Mouse (Mus musculus) lung, embryonic 14.5 days (tissue): ENCODE measurements around the gene Ddx6. TPM values are rescaled to one million over a fixed set of nuclear protein-coding genes. Genes with fewer than 3 reads are reported as not detected.

Experiments
- ATAC-seq: fragments of 200-750 bp; cut with Nextera tagmentation; 2 replicates; pipeline ENCODE4 v1.8.0; 2017; ENCODE audit warnings: mild to moderate bottlenecking, moderate TSS enrichment, moderate library complexity; ENCODE audit not compliant: insufficient read depth
- DNase-seq: peaks from one replicate; pipeline ENCODE4 v3.0.0-alpha.2; 2015
- H3K27ac ChIP-seq: fragments of 300-500 bp; sonication (generic); 2 replicates; pipeline ENCODE4 v1.5.1; 2014; ENCODE audit warnings: low read depth, mild to moderate bottlenecking, moderate library complexity
- H3K27me3 ChIP-seq: fragments of 300-500 bp; sonication (generic); 2 replicates; pipeline ENCODE4 v1.6.1; 2014; ENCODE audit warnings: low read length, control low read depth; ENCODE audit not compliant: insufficient read depth
- H3K36me3 ChIP-seq: fragments of 300-500 bp; sonication (generic); 2 replicates; pipeline ENCODE4 v1.6.1; 2014; ENCODE audit warnings: control low read depth; ENCODE audit not compliant: insufficient read depth
- H3K4me1 ChIP-seq: fragments of 300-500 bp; sonication (generic); 2 replicates; pipeline ENCODE4 v1.6.1; 2014; ENCODE audit warnings: antibody characterized with exemption, control low read depth; ENCODE audit not compliant: insufficient read depth
- H3K4me2 ChIP-seq: fragments of 300-500 bp; sonication (generic); 2 replicates; pipeline ENCODE4 v1.6.1; 2014; ENCODE audit warnings: mild to moderate bottlenecking
- H3K4me3 ChIP-seq: fragments of 300-500 bp; sonication (generic); 2 replicates; pipeline ENCODE4 v1.5.1; 2014; ENCODE audit warnings: low read depth, low read length
- H3K9ac ChIP-seq: fragments of 300-500 bp; sonication (generic); 2 replicates; pipeline ENCODE4 v1.6.1; 2014
- H3K9me3 ChIP-seq: fragments of 300-500 bp; sonication (generic); 2 replicates; pipeline ENCODE4 v1.6.1; 2016; ENCODE audit warnings: low read depth, low read length, control low read depth
- CTCF ChIP-seq: IDR thresholded peaks from 2 replicates; pipeline ENCODE4 v1.5.1; 2016; ENCODE audit warnings: antibody characterized with exemption, low read depth
- WGBS: fragments of 180-500 bp; shearing (Covaris S2); extraction: QIAGEN DNeasy Blood & Tissue Kit; methylation state at CpG from one replicate; pipeline ENCODE4 v1.1.7; 2014; 5-methylcytosine and 5-hydroxymethylcytosine counted together
- polyA plus RNA-seq: library from polyadenylated mRNA; unstranded; fragments of >200 nt; fragmentation: Nextera tagmentation; extraction: Ambion mirVana; gene quantifications from 2 replicates; pipeline ENCODE4 v1.2.1, GENCODE M21; 2014

Ddx6 gene
- polyA plus RNA-seq: 21.6 and 23.0 TPM in 2 replicates

DNA sequence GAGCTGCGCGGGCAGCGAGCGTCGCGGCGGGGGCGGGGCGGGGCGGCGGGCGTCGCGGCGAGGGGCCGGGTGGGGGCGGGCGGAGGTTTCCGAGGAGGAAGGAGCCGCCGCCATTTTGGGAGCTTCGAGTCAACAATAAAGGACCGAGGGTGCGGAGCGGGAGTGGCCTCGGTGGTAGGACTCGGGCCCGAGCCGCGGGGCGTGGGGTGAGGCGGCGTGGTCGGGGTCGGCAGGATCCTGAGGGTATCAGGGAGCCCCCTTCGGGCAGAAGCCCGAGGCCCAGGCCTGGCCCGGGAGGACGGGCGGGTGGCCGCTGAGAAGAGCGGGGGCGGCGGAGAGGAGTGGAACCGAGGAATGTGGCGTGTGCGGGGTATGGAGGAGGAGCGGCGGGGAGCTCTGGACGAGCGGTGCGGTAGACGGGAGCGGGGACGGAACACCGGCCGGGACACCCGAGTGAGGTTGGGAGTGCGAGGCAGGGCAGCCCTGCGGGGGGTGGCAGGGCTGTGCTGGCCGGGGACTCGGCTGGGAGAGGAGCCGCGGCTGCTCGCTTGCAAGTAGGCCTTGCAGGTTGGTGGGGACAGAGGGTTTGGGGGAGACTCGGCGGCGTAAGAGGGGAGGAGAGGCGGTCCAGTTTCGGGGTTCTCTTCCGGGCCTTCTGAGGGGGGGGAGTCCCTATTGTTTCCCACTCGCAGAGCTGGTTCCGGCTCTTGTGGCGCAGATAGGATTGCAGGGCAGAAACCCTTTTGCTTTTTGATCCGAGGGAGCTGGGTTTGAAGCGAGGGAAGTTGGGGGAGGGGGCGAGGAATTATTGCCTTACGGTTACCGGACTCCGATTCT is at the start of gene Ddx6:
Ddx6 (plus strand) TSS at position 114 of the 837 bp plus-strand sequence.
- H3K4me1 ChIP-seq: peaks cover 4% of the 10 kb centered on the region; the same call in 1 of the 2 replicates
- peak within 1 kb of the TSS; percentile 100 for H3K9ac ChIP-seq
- H3K27me3 ChIP-seq: no peaks in the 10 kb centered on the region
- peak within 1 kb of the TSS; percentile 99 for H3K27ac ChIP-seq
- WGBS: under 1% methylated on average over 65 of the region's 80 CpGs
- peaks cover 31% of the 10 kb centered on the region for H3K36me3 ChIP-seq
- ATAC-seq: peak; percentile 68
- no peak for TF ChIP-seq CTCF
- H3K9me3 ChIP-seq: no peaks in the 10 kb centered on the region
- peak within 1 kb of the TSS; percentile 99 for H3K4me3 ChIP-seq
- DNase-seq: peak; percentile 81
- H3K4me2 ChIP-seq: peak within 1 kb of the TSS; percentile 80

- Histone ChIP-seq H3K9me3 (no peaks in the 10 kb centered on the region), H3K27ac (no peak within 1 kb of the TSS), H3K9ac (no peak within 1 kb of the TSS), H3K36me3 (no peaks in the 10 kb centered on the region), H3K4me2 (no peak within 1 kb of the TSS), H3K4me3 (no peak within 1 kb of the TSS), H3K4me1 (no peaks in the 10 kb centered on the region), H3K27me3 (no peaks in the 10 kb centered on the region)
- WGBS: 58% methylated on average over 4 of the region's 4 CpGs
- ATAC-seq (no peak), DNase-seq (no peak)
- no peak for TF ChIP-seq CTCF
Observed at GRCm38 (mm10) chr9:44561597-44561996, 43.1 kb upstream of the Ddx6 start, which contains the start of gene Cxcr5. TSS of gene Cxcr5 (minus strand) at chr9:44561877.

DNA sequence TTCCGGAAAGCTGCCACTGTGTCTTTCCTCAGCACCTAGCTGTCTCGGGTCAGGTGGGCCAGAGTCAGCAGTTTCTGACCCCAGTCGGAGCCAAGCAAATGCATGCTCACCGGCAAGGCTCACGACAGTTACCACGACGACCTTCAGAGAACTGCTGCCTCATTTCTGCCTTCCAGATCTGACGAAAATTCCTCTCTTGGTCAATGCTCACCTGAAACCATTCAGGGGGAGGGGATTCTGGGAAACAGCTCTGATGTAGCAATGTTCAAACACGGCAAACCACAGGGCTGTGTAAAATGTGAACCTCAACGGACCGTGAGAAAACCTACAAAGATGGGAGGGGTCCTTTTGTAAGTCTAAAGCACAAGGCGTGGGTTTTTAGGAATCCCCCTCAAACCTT is 41.8 kb upstream of the Ddx6 start:
- no peak overlapping the region for H3K9ac ChIP-seq
- WGBS: 40% methylated on average over 12 of the region's 12 CpGs
- no peaks in the 10 kb centered on the region for H3K27me3 ChIP-seq
- ATAC-seq (no peak), DNase-seq (no peak)
- H3K9me3 ChIP-seq: no peaks in the 10 kb centered on the region
- H3K4me1 ChIP-seq: no peaks in the 10 kb centered on the region
- no peaks in the 10 kb centered on the region for H3K36me3 ChIP-seq
- no peak for TF ChIP-seq CTCF
- H3K4me3 ChIP-seq: no peak overlapping the region
- H3K4me2 ChIP-seq: no peak overlapping the region
- no peak overlapping the region for H3K27ac ChIP-seq

DNA sequence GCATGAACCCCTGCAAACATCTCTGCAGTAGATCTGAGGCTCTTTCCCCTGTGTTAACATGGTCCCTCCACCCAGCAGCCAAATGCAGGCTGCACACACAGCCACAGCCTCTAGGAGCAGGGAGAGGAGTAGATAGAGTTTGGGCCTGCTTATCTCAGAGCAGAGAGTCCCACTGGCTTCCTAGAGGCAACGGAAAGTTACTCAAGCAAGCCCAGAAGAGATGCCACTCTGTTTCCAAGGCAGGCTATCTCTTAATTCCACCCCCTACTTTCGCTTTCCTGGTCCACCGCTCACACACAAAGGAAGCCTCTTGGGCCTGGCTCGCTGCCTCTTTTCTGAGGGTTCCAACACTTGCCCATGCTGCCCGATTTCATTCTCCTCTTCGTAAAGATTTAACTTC is 39.3 kb upstream of the Ddx6 start:
- 81% methylated on average over 6 of the region's 6 CpGs for WGBS
- no peaks in the 10 kb centered on the region for H3K4me1 ChIP-seq
- H3K4me2 ChIP-seq: no peak overlapping the region
- H3K4me3 ChIP-seq: no peak overlapping the region
- no peaks in the 10 kb centered on the region for H3K36me3 ChIP-seq
- H3K27ac ChIP-seq: no peak overlapping the region
- DNase-seq (no peak), ATAC-seq (no peak)
- no peaks in the 10 kb centered on the region for H3K9me3 ChIP-seq
- no peaks in the 10 kb centered on the region for H3K27me3 ChIP-seq
- no peak for TF ChIP-seq CTCF
- H3K9ac ChIP-seq: no peak overlapping the region

DNA sequence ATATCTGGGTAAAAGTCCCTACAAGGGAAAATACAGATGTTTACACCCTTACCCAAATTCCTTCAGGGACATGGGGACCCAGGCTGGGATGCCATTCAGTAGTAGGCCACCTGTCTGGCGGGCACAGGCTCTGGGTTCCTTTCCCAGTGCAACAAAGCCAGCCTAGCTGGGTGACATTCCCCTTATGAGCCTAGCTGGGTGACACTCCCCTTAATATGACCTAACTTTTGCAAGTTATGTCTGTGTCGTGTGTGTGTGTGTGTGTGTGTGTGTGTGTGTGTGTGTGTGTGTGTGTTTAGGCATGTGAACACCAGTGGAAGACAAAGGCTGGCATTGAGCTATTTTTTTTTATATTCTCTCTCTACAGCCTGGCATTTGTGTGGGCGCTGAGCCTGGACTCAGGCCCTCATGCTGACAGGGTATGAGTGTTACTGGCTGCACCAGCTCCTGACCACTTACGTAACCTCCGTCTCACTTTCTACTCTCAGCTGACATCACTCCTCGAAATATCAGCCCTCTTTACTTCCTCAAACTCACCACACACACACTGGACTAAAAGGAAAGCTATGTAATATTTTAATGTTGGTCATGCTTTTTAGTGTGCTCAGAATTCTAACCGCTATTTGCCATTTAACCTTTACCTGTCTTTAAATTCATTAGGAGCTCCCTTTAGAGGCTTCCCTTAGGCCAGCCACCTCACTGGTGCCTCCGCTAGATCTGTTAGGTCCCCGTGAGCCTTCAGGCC is 37.2 kb upstream of the Ddx6 start:
- Histone ChIP-seq H3K9ac (no peak overlapping the region; the same call in 1 of the 2 replicates), H3K27me3 (no peaks in the 10 kb centered on the region), H3K27ac (0 out of 2 replicates have a peak overlapping the region, but pooled peaks have one; percentile 5), H3K4me3 (no peak overlapping the region), H3K9me3 (no peaks in the 10 kb centered on the region), H3K4me2 (no peak overlapping the region), H3K36me3 (no peaks in the 10 kb centered on the region), H3K4me1 (no peaks in the 10 kb centered on the region)
- 61% methylated on average over 9 of the region's 9 CpGs for WGBS
- TF ChIP-seq CTCF: no peak
- ATAC-seq: no peak
- DNase-seq: peak; percentile 15

DNA sequence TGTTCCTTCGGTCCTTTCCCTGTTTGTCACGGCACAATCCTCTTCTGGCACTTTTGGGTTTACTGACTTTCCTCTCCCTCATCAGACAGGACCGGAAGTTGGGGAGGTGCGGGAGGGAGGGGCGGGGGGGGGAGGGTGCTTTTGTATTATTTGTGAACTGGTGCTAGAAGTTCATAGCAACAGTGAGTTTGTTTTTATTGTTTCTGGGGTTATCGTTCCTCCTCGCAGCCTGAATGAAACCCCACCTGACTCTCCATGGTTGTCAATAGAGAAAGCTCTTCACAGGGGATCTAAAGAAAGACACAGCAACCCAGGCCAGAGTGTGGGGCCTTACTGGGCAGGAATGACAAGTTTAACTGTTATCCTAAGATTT is 36.6 kb upstream of the Ddx6 start:
- no peak overlapping the region; the same call in 1 of the 2 replicates for H3K9ac ChIP-seq
- WGBS: 42% methylated on average over 7 of the region's 7 CpGs
- TF ChIP-seq CTCF: no peak
- DNase-seq: no peak
- no peak overlapping the region for H3K4me3 ChIP-seq
- no peaks in the 10 kb centered on the region for H3K9me3 ChIP-seq
- no peak overlapping the region for H3K4me2 ChIP-seq
- H3K4me1 ChIP-seq: no peaks in the 10 kb centered on the region
- no peaks in the 10 kb centered on the region for H3K36me3 ChIP-seq
- H3K27me3 ChIP-seq: no peaks in the 10 kb centered on the region
- 0 out of 2 replicates have a peak overlapping the region, but pooled peaks have one; percentile 5 for H3K27ac ChIP-seq
- ATAC-seq: no peak

DNA sequence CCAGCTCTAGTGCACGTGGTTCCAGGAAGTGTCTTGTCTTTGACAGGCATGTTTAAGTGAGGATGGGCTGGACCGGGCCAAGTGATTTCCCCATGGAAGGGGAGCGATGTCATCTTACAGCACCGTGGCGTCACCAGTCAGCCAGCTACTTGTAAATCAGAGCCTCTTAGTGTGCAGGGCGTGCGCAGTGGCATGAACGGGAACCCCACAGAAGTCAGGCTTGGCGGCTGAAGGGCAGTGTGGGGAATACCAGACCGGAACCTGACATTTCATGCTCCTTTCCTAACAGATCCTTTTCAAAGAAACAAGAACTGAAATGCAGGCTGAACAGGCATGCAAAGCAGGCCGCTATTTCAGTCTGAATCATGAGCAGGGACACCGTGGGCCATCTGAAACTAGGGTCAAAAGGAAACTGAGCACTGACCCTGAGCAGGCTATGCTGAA is 33.7 kb upstream of the Ddx6 start:
- Histone ChIP-seq H3K36me3 (no peaks in the 10 kb centered on the region), H3K4me2 (no peak overlapping the region), H3K9me3 (no peaks in the 10 kb centered on the region), H3K27me3 (no peaks in the 10 kb centered on the region), H3K4me3 (no peak overlapping the region), H3K4me1 (no peaks in the 10 kb centered on the region), H3K27ac (no peak overlapping the region), H3K9ac (no peak overlapping the region)
- ATAC-seq (no peak), DNase-seq (no peak)
- TF ChIP-seq CTCF: no peak
- 75% methylated on average over 12 of the region's 12 CpGs for WGBS
